34 mouse cellular contexts compared by ENCODE assay signal in genomic region chr10:125255904-125256303, GRCm38 (mm10).
"Had no signal": no experiment of that assay in that cellular context is flagged by ENCODE, and none has a peak within 500 bp of the region (broad histone marks: within the 10 kb centered on the region; RNA-seq: fewer than 3 reads in every experiment).

No protein-coding gene starts in this region.

- H3K27ac ChIP-seq: heart, embryonic 13.5 days; heart, embryonic 15.5 days; hindbrain, embryonic 10.5 days; hindbrain, embryonic 12.5 days; hindbrain, embryonic 13.5 days; hindbrain, embryonic 14.5 days; hindbrain, embryonic 15.5 days; hindbrain, postnatal 0 days; intestine, embryonic 15.5 days; kidney, embryonic 15.5 days; kidney, postnatal 0 days; layer of hippocampus, adult 2 months; left cerebral cortex, adult 2 months had no signal

- H3K4me2 ChIP-seq: heart, embryonic 12.5 days; heart, embryonic 13.5 days; heart, embryonic 15.5 days; hindbrain, embryonic 12.5 days; hindbrain, embryonic 13.5 days; hindbrain, embryonic 14.5 days; hindbrain, embryonic 15.5 days; intestine, embryonic 15.5 days; kidney, embryonic 15.5 days had no signal

- H3K9ac ChIP-seq: heart, embryonic 12.5 days; heart, embryonic 13.5 days; heart, embryonic 15.5 days; hindbrain, embryonic 12.5 days; hindbrain, embryonic 13.5 days; hindbrain, embryonic 14.5 days; hindbrain, embryonic 15.5 days; intestine, embryonic 15.5 days; kidney, embryonic 15.5 days had no signal

- H3K27me3 ChIP-seq: heart, embryonic 12.5 days; heart, embryonic 13.5 days; heart, embryonic 15.5 days; hindbrain, embryonic 12.5 days; hindbrain, embryonic 13.5 days; hindbrain, embryonic 15.5 days; intestine, embryonic 15.5 days; kidney, embryonic 15.5 days had no signal

- H3K36me3 ChIP-seq: heart, embryonic 12.5 days; heart, embryonic 13.5 days; heart, embryonic 15.5 days; hindbrain, embryonic 10.5 days; hindbrain, embryonic 12.5 days; hindbrain, embryonic 13.5 days; hindbrain, embryonic 15.5 days; intestine, embryonic 15.5 days; kidney, embryonic 15.5 days had no signal

- DNase-seq: heart, postnatal 10 days; heart, postnatal 14 days; heart, postnatal 36 days; heart, postnatal 4 days; kidney, adult 11 months; kidney, adult 18-20 months; kidney, adult 2 months; kidney, adult 8-10 months; kidney, adult 9 months; kidney, postnatal 10 days; kidney, postnatal 14 days; kidney, postnatal 25 days; kidney, postnatal 36 days; kidney, postnatal 4 days; layer of hippocampus, adult 9-11 months; layer of hippocampus, postnatal 36 days had no signal

- ATAC-seq: hindbrain, embryonic 16.5 days; hindbrain, postnatal 0 days; inflammation-experienced regulatory T-cells, adult 6 months; intestine, embryonic 15.5 days; intestine, embryonic 16.5 days; intestine, postnatal 0 days had no signal

- H3K9me3 ChIP-seq: heart, embryonic 12.5 days; heart, embryonic 13.5 days; heart, embryonic 15.5 days; hindbrain, embryonic 10.5 days; hindbrain, embryonic 12.5 days; hindbrain, embryonic 13.5 days; hindbrain, embryonic 15.5 days; intestine, embryonic 15.5 days; kidney, embryonic 15.5 days had no signal

- H3K4me3 ChIP-seq: heart, embryonic 12.5 days; heart, embryonic 13.5 days; heart, embryonic 15.5 days; hindbrain, embryonic 10.5 days; hindbrain, embryonic 12.5 days; hindbrain, embryonic 13.5 days; hindbrain, embryonic 15.5 days; intestine, embryonic 15.5 days; kidney, embryonic 15.5 days; layer of hippocampus, adult 2 months; left cerebral cortex, adult 2 months had no signal

- H3K4me1 ChIP-seq: heart, embryonic 12.5 days; heart, embryonic 13.5 days; heart, embryonic 15.5 days; hindbrain, embryonic 10.5 days; hindbrain, embryonic 12.5 days; hindbrain, embryonic 13.5 days; hindbrain, embryonic 15.5 days; intestine, embryonic 15.5 days; kidney, embryonic 15.5 days had no signal
